Mouse (Mus musculus) neural tube, embryonic 12.5 days (tissue): Measurements from ENCODE around the gene Vapb. TPM values are rescaled to one million over a fixed set of nuclear protein-coding genes. Genes with fewer than 3 reads are reported as not detected.
A peak's percentile ranks its signal among the peaks of the same experiment; 100 is the strongest.
"Not testable (repeated sequence)": the region's sequence is repeated elsewhere in the genome, so short reads cannot be mapped to it uniquely, and the experiment has no call there.

Experiments
- ATAC-seq: fragments of 200-750 bp; cut with Nextera tagmentation; 2 replicates; pipeline ENCODE4 v1.8.0; 2017; ENCODE audit warnings: low read depth, mild to moderate bottlenecking, moderate TSS enrichment, moderate library complexity; ENCODE audit not compliant: low FRiP score
- H3K27ac ChIP-seq: fragments of 300-500 bp; sonication (generic); 2 replicates; pipeline ENCODE4 v1.5.1; 2016
- H3K27me3 ChIP-seq: fragments of 300-500 bp; sonication (generic); replicated peaks from 2 replicates; pipeline ENCODE4 v1.6.1; 2016; ENCODE audit warnings: mild to moderate bottlenecking
- H3K36me3 ChIP-seq: fragments of 300-500 bp; sonication (generic); 2 replicates; pipeline ENCODE4 v1.6.1; 2016; ENCODE audit warnings: mild to moderate bottlenecking
- H3K4me1 ChIP-seq: fragments of 300-500 bp; sonication (generic); 2 replicates; pipeline ENCODE4 v1.6.1; 2016
- H3K4me2 ChIP-seq: fragments of 300-500 bp; sonication (generic); replicated peaks from 2 replicates; pipeline ENCODE4 v1.6.1; 2016; ENCODE audit warnings: mild to moderate bottlenecking
- H3K4me3 ChIP-seq: fragments of 300-500 bp; sonication (generic); 2 replicates; pipeline ENCODE4 v1.5.1; 2016
- H3K9ac ChIP-seq: fragments of 300-500 bp; sonication (generic); 2 replicates; pipeline ENCODE4 v1.6.1; 2016; ENCODE audit warnings: mild to moderate bottlenecking
- H3K9me3 ChIP-seq: fragments of 300-500 bp; sonication (generic); 2 replicates; pipeline ENCODE4 v1.6.1; 2016; ENCODE audit warnings: mild to moderate bottlenecking
- WGBS: fragments of 180-500 bp; shearing (Covaris S2); methylation state at CpG from one replicate; pipeline ENCODE4 v1.1.7; 2016; 5-methylcytosine and 5-hydroxymethylcytosine counted together
- polyA plus RNA-seq: library from polyadenylated mRNA; unstranded; fragments of >200 nt; fragmentation: Nextera tagmentation; extraction: Ambion mirVana; gene quantifications from 2 replicates; pipeline ENCODE4 v1.2.1, GENCODE M21; 2016

The Vapb gene
- polyA plus RNA-seq, 1 experiment from 2014 or later: 15.7 TPM

GRCm38 (mm10) chr2:173714620-173715218, 22.6 kb upstream of the Vapb start:
- H3K27ac ChIP-seq: no peak overlapping the region; the same call in 1 of the 2 replicates
- no peak overlapping the region for H3K9ac ChIP-seq
- no peak overlapping the region for H3K4me3 ChIP-seq
- no peaks in the 10 kb centered on the region for H3K36me3 ChIP-seq
- H3K4me2 ChIP-seq: no peak overlapping the region
- H3K27me3 ChIP-seq: no peaks in the 10 kb centered on the region
- H3K4me1 ChIP-seq: peaks cover 24% of the 10 kb centered on the region
- no peaks in the 10 kb centered on the region for H3K9me3 ChIP-seq
- WGBS: 41% methylated on average over 8 of the region's 8 CpGs
- 0 out of 2 replicates have a peak, but pooled peaks have one; percentile 25 for ATAC-seq

- no peak for ATAC-seq
- Histone ChIP-seq H3K27ac (no peak overlapping the region), H3K27me3 (no peaks in the 10 kb centered on the region), H3K9ac (no peak overlapping the region), H3K9me3 (peaks cover 5% of the 10 kb centered on the region; the same call in 1 of the 2 replicates), H3K4me2 (no peak overlapping the region), H3K36me3 (no peaks in the 10 kb centered on the region), H3K4me3 (no peak overlapping the region), H3K4me1 (peaks cover 24% of the 10 kb centered on the region)
- WGBS: 89% methylated on average over 5 of the region's 5 CpGs
These were observed 20.3 kb upstream of the Vapb start for GRCm38 (mm10) chr2:173716966-173717365.

GRCm38 (mm10) chr2:173719115-173719514, 18.2 kb upstream of the Vapb start, which contains the start of gene 1700010B08Rik:
Gene 1700010B08Rik, plus strand, starts transcription at chr2:173719415.
- H3K9ac ChIP-seq, H3K36me3 ChIP-seq, H3K27me3 ChIP-seq, H3K9me3 ChIP-seq, H3K4me3 ChIP-seq, ATAC-seq, H3K27ac ChIP-seq, H3K4me2 ChIP-seq: not testable (repeated sequence)
- whole genome bisulfite sequencing: 85% methylated on average over 6 of the region's 7 CpGs
- peaks cover 13% of the 10 kb centered on the region; the same call in 1 of the 2 replicates for H3K4me1 ChIP-seq

GRCm38 (mm10) chr2:173722251-173722857, 15.0 kb upstream of the Vapb start:
- peaks cover 5% of the 10 kb centered on the region; the same call in 1 of the 2 replicates for H3K9me3 ChIP-seq
- no peaks in the 10 kb centered on the region for H3K27me3 ChIP-seq
- H3K4me2 ChIP-seq: no peak overlapping the region
- peaks cover 15% of the 10 kb centered on the region for H3K4me1 ChIP-seq
- H3K27ac ChIP-seq: no peak overlapping the region
- WGBS: 78% methylated on average over 11 of the region's 11 CpGs
- no peak overlapping the region for H3K9ac ChIP-seq
- ATAC-seq: no peak
- no peak overlapping the region for H3K4me3 ChIP-seq
- no peaks in the 10 kb centered on the region for H3K36me3 ChIP-seq

- peak; percentile 45 for ATAC-seq
- Histone ChIP-seq H3K36me3 (no peaks in the 10 kb centered on the region), H3K9me3 (peaks cover 5% of the 10 kb centered on the region; the same call in 1 of the 2 replicates), H3K9ac (no peak overlapping the region), H3K4me2 (peak overlapping the region; percentile 32), H3K4me1 (peaks cover 15% of the 10 kb centered on the region), H3K27me3 (no peaks in the 10 kb centered on the region), H3K27ac (no peak overlapping the region), H3K4me3 (no peak overlapping the region)
- WGBS: 17% methylated on average over 14 of the region's 14 CpGs
These were observed 12.9 kb upstream of the Vapb start for GRCm38 (mm10) chr2:173724382-173724781.

GRCm38 (mm10) chr2:173724940-173725807, 12.1 kb upstream of the Vapb start:
- no peak overlapping the region for H3K4me3 ChIP-seq
- no peak overlapping the region for H3K27ac ChIP-seq
- WGBS: 24% methylated on average over 15 of the region's 15 CpGs
- H3K27me3 ChIP-seq: no peaks in the 10 kb centered on the region
- H3K4me2 ChIP-seq: no peak overlapping the region; the same call in 1 of the 2 replicates
- H3K9me3 ChIP-seq: 0 out of 2 replicates have a peak, but pooled peaks cover under 1% of the 10 kb centered on the region
- H3K4me1 ChIP-seq: peaks cover 15% of the 10 kb centered on the region
- no peak overlapping the region for H3K9ac ChIP-seq
- H3K36me3 ChIP-seq: no peaks in the 10 kb centered on the region
- ATAC-seq: peak; percentile 79; the same call in 1 of the 2 replicates

GRCm38 (mm10) chr2:173725819-173726218, 11.5 kb upstream of the Vapb start:
- Histone ChIP-seq H3K9me3 (no peaks in the 10 kb centered on the region), H3K9ac (no peak overlapping the region), H3K4me2 (no peak overlapping the region), H3K36me3 (no peaks in the 10 kb centered on the region), H3K27ac (no peak overlapping the region), H3K4me1 (peaks cover 21% of the 10 kb centered on the region), H3K27me3 (no peaks in the 10 kb centered on the region), H3K4me3 (no peak overlapping the region)
- ATAC-seq: no peak
- 76% methylated on average over 4 of the region's 4 CpGs for WGBS

- H3K27me3 ChIP-seq: no peaks in the 10 kb centered on the region
- no peak overlapping the region for H3K4me3 ChIP-seq
- H3K27ac ChIP-seq: no peak overlapping the region
- peaks cover 11% of the 10 kb centered on the region for H3K4me1 ChIP-seq
- ATAC-seq: peak; percentile 83
- WGBS: 3% methylated on average over 9 of the region's 9 CpGs
- no peaks in the 10 kb centered on the region for H3K36me3 ChIP-seq
- no peak overlapping the region for H3K9ac ChIP-seq
- no peaks in the 10 kb centered on the region for H3K9me3 ChIP-seq
- 0 out of 2 replicates have a peak overlapping the region, but pooled peaks have one; percentile 7 for H3K4me2 ChIP-seq
These were observed 6.8 kb upstream of the Vapb start for GRCm38 (mm10) chr2:173730444-173730966.

- Histone ChIP-seq H3K4me2 (no peak overlapping the region), H3K36me3 (0 out of 2 replicates have a peak, but pooled peaks cover 3% of the 10 kb centered on the region)
- WGBS: 70% methylated on average over 2 of the region's 2 CpGs
These were observed 2.9 kb upstream of the Vapb start for GRCm38 (mm10) chr2:173734426-173734825.

GRCm38 (mm10) chr2:173738232-173738631, 921 bp downstream of the Vapb start:
- no peak for ATAC-seq
- Histone ChIP-seq H3K27ac (no peak overlapping the region), H3K9me3 (no peaks in the 10 kb centered on the region), H3K9ac (peak overlapping the region; percentile 81), H3K27me3 (no peaks in the 10 kb centered on the region), H3K4me3 (peak overlapping the region; percentile 92), H3K36me3 (0 out of 2 replicates have a peak, but pooled peaks cover 3% of the 10 kb centered on the region), H3K4me2 (peak overlapping the region; percentile 81), H3K4me1 (peaks cover 31% of the 10 kb centered on the region)
- 86% methylated on average over 9 of the region's 9 CpGs for WGBS

More at GRCm38 (mm10) chr2:173734426-173734825, 2.9 kb upstream of the Vapb start:
- H3K4me1 ChIP-seq: peaks cover 22% of the 10 kb centered on the region
- no peaks in the 10 kb centered on the region for H3K9me3 ChIP-seq
- no peak overlapping the region for H3K9ac ChIP-seq
- ATAC-seq: no peak
- H3K27me3 ChIP-seq: no peaks in the 10 kb centered on the region
- no peak overlapping the region for H3K4me3 ChIP-seq
- H3K27ac ChIP-seq: no peak overlapping the region

- H3K27me3 ChIP-seq: no peaks in the 10 kb centered on the region
- WGBS: 91% methylated on average over 7 of the region's 7 CpGs
- no peak overlapping the region for H3K27ac ChIP-seq
- ATAC-seq: no peak
- 0 out of 2 replicates have a peak, but pooled peaks cover 3% of the 10 kb centered on the region for H3K36me3 ChIP-seq
- H3K9me3 ChIP-seq: no peaks in the 10 kb centered on the region
- no peak overlapping the region for H3K4me3 ChIP-seq
- no peak overlapping the region for H3K4me2 ChIP-seq
- H3K4me1 ChIP-seq: peaks cover 31% of the 10 kb centered on the region
- no peak overlapping the region for H3K9ac ChIP-seq
These were observed 1.8 kb downstream of the Vapb start for GRCm38 (mm10) chr2:173739107-173739506.
